Mouse (Mus musculus) testis, adult 2 months (tissue): Measurements from ENCODE around the gene 1700019D03Rik.

ENCODE experiments used
- CTCF ChIP-seq: fragments of 200-500 bp; IDR thresholded peaks from 2 replicates; pipeline ENCODE4 v1.5.1; 2012; ENCODE audit warnings: low read depth, mild to moderate bottlenecking, inconsistent platforms, low read length, moderate library complexity; ENCODE audit not compliant: control insufficient read depth, insufficient read depth, insufficient replicate concordance
- POLR2A ChIP-seq: fragments of 200-500 bp; IDR thresholded peaks from 2 replicates; pipeline ENCODE4 v1.6.1; 2012; ENCODE audit warnings: low read depth, mild to moderate bottlenecking, inconsistent platforms, low read length, moderate library complexity; ENCODE audit not compliant: control insufficient read depth

DNA sequence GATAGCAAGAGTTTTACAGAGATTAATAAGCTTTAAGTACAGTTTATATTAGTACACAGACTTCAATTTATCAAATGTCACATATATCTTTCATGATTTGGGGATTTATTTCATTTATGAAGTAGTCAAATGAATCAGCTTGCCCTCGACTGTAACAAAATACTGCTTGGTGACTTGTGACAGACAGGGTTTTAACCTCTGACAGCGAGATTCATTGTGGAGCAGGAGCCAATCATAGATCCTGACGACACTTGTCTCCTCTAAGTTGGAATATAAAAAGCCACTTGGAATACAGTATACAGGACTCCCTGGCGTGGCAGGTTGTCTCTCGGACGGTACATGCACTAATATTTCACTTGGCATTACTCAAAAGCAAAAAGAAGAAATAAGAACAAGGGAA lies 41.4 kb upstream of the 1700019D03Rik start, which contains the start of gene Mstn:
- TF ChIP-seq CTCF, result no peak
- no peak for TF ChIP-seq POLR2A
